8 mouse cellular contexts compared by ENCODE assay signal in genomic region chr1:53823687-53824445, GRCm38 (mm10). TPM values are rescaled to one million over a fixed set of nuclear protein-coding genes. Genes with fewer than 3 reads are reported as not detected.
DNase-seq lines count a peak whose midpoint lies in the region; ATAC-seq and TF ChIP-seq lines count a peak whose summit lies in the region.

No protein-coding gene starts in this region.

- H3K9me3 ChIP-seq in neural tube, embryonic 14.5 days (ENCODE audit: control insufficient read depth, low read length) = no peaks in the 10 kb centered on the region

- H3K36me3 ChIP-seq in neural tube, embryonic 14.5 days (ENCODE audit: control insufficient read depth, insufficient read depth, low read length) = peaks cover 4% of the 10 kb centered on the region; the same call in 1 of the 2 replicates

- TF ChIP-seq POLR2A in lung, adult 2 months (IDR thresholded peaks at IDR 0.05; ENCODE audit: borderline replicate concordance, extremely low read depth, low read depth, low read length) = no peak

- H3K4me1 ChIP-seq in lung, adult 2 months (ENCODE audit: control insufficient read depth, insufficient read depth, low read length) = peaks cover 8% of the 10 kb centered on the region
- peaks cover 20% of the 10 kb centered on the region for H3K4me1 ChIP-seq in neural tube, embryonic 14.5 days (ENCODE audit: control insufficient read depth, insufficient read depth, low read length)

- H3K27me3 ChIP-seq in neural tube, embryonic 14.5 days (ENCODE audit: control insufficient read depth, insufficient read depth, low read length) = no peaks in the 10 kb centered on the region

- peak; percentile 94 for ATAC-seq in neural tube, embryonic 14.5 days (ENCODE audit: low read depth)

- peak; percentile 18 for DNase-seq in gastrocnemius, adult 2 months
- DNase-seq in gastrocnemius, adult 8-10 months (ENCODE audit: low spot score in 2 of 2) = no peak
- DNase-seq in embryo, embryonic 9.5 days (ENCODE audit: extremely low spot score) = peak; percentile 62
- DNase-seq in heart, postnatal 10 days = peak; percentile 46 to 54
- DNase-seq in kidney, postnatal 25 days = peak; percentile 24 to 69
- peak; percentile 36 for DNase-seq in lung, adult 2 months
- DNase-seq in thymus, postnatal 14 days = peak; percentile 68

- H3K4me3 ChIP-seq in gastrocnemius, adult 2 months = peak overlapping the region; percentile 55
- peak overlapping the region; percentile 2 for H3K4me3 ChIP-seq in lung, adult 2 months (replicated peaks; ENCODE audit: extremely low read depth, low read depth, low read length)
- no peak overlapping the region for H3K4me3 ChIP-seq in neural tube, embryonic 14.5 days (ENCODE audit: low read depth, low read length)

- H3K27ac ChIP-seq in gastrocnemius, adult 2 months = peak overlapping the region; percentile 64
- peak overlapping the region; percentile 28; the same call in 1 of the 2 replicates for H3K27ac ChIP-seq in neural tube, embryonic 14.5 days (ENCODE audit: low read depth, low read length)

- intact Hi-C loops in gastrocnemius, adult 2 months (cut with DNase I) = no loop called here
- intact Hi-C loops in heart, postnatal 10 days (cut with DNase I) = loop anchor here (2.0 kb wide), 1 partner anchor 39 kb away; the partner anchor contains the start of gene Stk17b

- TF ChIP-seq CTCF in gastrocnemius, adult 2 months (IDR thresholded peaks at IDR 0.05) = no peak
- no peak for TF ChIP-seq CTCF in lung, adult 2 months (IDR thresholded peaks at IDR 0.05; ENCODE audit: insufficient read depth, low read length)

- H3K4me2 ChIP-seq in neural tube, embryonic 14.5 days (ENCODE audit: low read depth, low read length) = peak overlapping the region; percentile 14; the same call in 1 of the 2 replicates

- WGBS in lung, adult 2 months = 18% methylated on average over 10 of the region's 10 CpGs
- 3% methylated on average over 10 of the region's 10 CpGs for WGBS in neural tube, embryonic 14.5 days

- no peak overlapping the region for H3K9ac ChIP-seq in neural tube, embryonic 14.5 days (replicated peaks; ENCODE audit: low read depth, low read length)

RNA-seq across cellular contexts. Expression of gene Stk17b, which starts 38.8 kb away (rescaled TPM):
- total RNA-seq in gastrocnemius, adult 2 months (2021) = 1 to 10 TPM; 6.0 to 6.7 TPM
- total RNA-seq in gastrocnemius, adult 8-10 months (2022) = 1 to 10 TPM; 4.0 to 7.2 (median 6.5) TPM
- total RNA-seq in heart, postnatal 10 days (2021) = 10 to 100 TPM; 14.7 to 17.4 TPM
- polyA plus RNA-seq in lung, adult 2 months (2012; rRNA removed) = 6.5 and 9.3 TPM in 2 replicates
- polyA plus RNA-seq in neural tube, embryonic 14.5 days (2014; fragmentation: Nextera tagmentation; extraction: Ambion mirVana) = 5.5 and 6.9 TPM in 2 replicates

Comparison
In these comparisons a context has a peak if more than half of its experiments do, and no peak if none do; other contexts are left out.
1. DNase-seq: peak in gastrocnemius, adult 2 months (single experiment), embryo, embryonic 9.5 days (single experiment), heart, postnatal 10 days (2 of 2), kidney, postnatal 25 days (2 of 2), lung, adult 2 months (single experiment) and thymus, postnatal 14 days (single experiment); none in gastrocnemius, adult 8-10 months (0 of 2).